Mouse (Mus musculus) G1E (cell line): ENCODE results near the gene Taok1. TPM values are rescaled to one million over a fixed set of nuclear protein-coding genes. Genes with fewer than 3 reads are reported as not detected.
"Not testable (repeated sequence)": the region's sequence is repeated elsewhere in the genome, so short reads cannot be mapped to it uniquely, and the experiment has no call there.

Experiments
- ATAC-seq: 2 replicates; pipeline ENCODE4 v1.8.0; 2016; ENCODE audit warnings: mild to moderate bottlenecking; ENCODE audit not compliant: insufficient number of reproducible peaks, poor library complexity, low FRiP score, severe bottlenecking; ENCODE audit errors: extremely low read depth
- DNase-seq: peaks from one replicate; pipeline ENCODE4 v3.0.0; 2012; ENCODE audit warnings: low spot score
- H3K27me3 ChIP-seq: 2 replicates; pipeline ENCODE4 v1.6.1; 2012; ENCODE audit warnings: mild to moderate bottlenecking, low read length, inconsistent platforms; ENCODE audit not compliant: insufficient read depth
- H3K36me3 ChIP-seq: replicated peaks from 2 replicates; pipeline ENCODE3; 2012; ENCODE audit warnings: mild to moderate bottlenecking, inconsistent platforms
- H3K4me1 ChIP-seq: 2 replicates; pipeline ENCODE4 v1.6.1; 2012; ENCODE audit warnings: low read depth, low read length, inconsistent platforms, mixed read lengths; ENCODE audit not compliant: insufficient read depth
- H3K4me3 ChIP-seq: 2 replicates; pipeline ENCODE4 v1.5.1; 2012; ENCODE audit warnings: low read depth, mild to moderate bottlenecking, inconsistent platforms, low read length, moderate library complexity, mixed read lengths
- H3K9me3 ChIP-seq: replicated peaks from 2 replicates; pipeline ENCODE4 v1.6.1; 2012; ENCODE audit warnings: inconsistent platforms
- CTCF ChIP-seq: IDR thresholded peaks from 2 replicates; pipeline ENCODE4 v1.5.1; 2012; ENCODE audit warnings: low read depth, low read length, inconsistent platforms, mixed read lengths
- GATA1 ChIP-seq: IDR thresholded peaks from 2 replicates; pipeline ENCODE4 v1.6.1; 2012; ENCODE audit warnings: borderline replicate concordance, low read length, inconsistent platforms, mixed read lengths
- GATA2 ChIP-seq: IDR thresholded peaks from 2 replicates; pipeline ENCODE4 v1.6.1; 2012; ENCODE audit warnings: low read depth, low read length, inconsistent platforms, borderline replicate concordance
- POLR2AphosphoS5 ChIP-seq: IDR thresholded peaks from 2 replicates; pipeline ENCODE4 v1.6.1; 2012; ENCODE audit warnings: low read depth, low read length, inconsistent platforms; ENCODE audit not compliant: insufficient replicate concordance
- TAL1 ChIP-seq: conservative IDR thresholded peaks from 2 replicates; pipeline ENCODE4 v1.6.1; 2012; ENCODE audit warnings: low read depth, low read length, inconsistent platforms, mixed read lengths
- polyA plus RNA-seq: library from polyadenylated mRNA; stranded (reverse); fragments of >175 nt; gene quantifications from 2 replicates; pipeline ENCODE4 v1.2.3, GENCODE M21; 2012
- total RNA-seq, 2 experiments: library from RNA; stranded (forward) in 1 of 2; stranded (reverse) in 1 of 2; fragments of 200-1000 nt in 1 of 2; fragments of >200 nt in 1 of 2; fragmentation: Nextera tagmentation in 1 of 2; gene quantifications; 2 replicates each; pipeline ENCODE4 v1.2.3; 2014 to 2017

Gene Taok1
- 48.6 and 50.1 TPM in 2 replicates for total RNA-seq (2014; fragmentation: Nextera tagmentation)
- total RNA-seq (2017) = 36.8 and 45.6 TPM in 2 replicates
- 2.3 and 2.5 TPM in 2 replicates for polyA plus RNA-seq

DNA sequence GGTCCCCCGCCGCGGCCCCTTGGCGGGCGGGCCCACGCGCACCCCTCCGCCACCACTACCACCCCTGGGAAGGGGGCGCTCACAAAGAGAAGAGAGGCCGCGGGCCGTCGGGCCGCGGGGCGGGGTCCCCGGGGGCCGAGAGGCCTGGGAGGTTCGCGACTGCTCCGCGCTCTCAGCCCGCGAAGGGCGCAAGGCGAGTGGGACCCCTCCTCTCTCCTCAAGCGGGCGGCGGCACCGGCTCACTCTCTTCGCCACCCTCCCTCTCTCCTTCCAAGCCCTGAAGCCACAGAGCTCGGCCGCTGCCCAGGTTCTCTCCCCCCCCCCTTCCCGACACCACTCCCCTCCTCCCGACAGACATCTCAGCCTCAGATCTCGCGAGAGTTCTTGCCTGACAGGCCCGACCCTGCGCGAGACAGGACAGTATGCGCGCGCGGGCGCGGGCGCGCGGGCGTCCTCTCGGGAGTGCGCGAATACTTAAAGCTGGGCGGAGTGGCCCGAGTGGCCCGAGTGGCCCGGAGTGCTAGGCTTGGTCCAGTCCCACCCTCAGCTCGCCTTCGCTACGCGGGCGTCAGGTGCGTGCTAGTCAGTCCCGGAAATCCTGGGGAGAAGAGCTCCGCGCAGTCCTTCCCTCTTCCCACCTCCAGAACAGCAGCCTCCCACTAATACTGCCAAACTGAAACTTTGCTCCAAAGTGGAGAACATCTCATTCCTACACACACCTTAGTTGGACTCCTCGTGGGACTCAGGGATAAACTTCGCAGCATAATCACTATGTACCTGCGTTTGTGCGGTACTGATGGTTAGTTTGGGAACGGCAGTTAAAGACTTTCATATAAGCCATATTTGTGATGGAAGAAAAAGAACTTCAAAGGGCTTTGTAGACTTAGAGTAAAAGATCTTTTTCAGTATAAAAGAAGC, at the start of gene Taok1:
Gene Taok1 (minus strand): TSS at position 278 of the 918 bp plus-strand sequence.
- H3K4me1 ChIP-seq = peaks cover 31% of the 10 kb centered on the region
- H3K36me3 ChIP-seq = peaks cover 21% of the 10 kb centered on the region
- H3K9me3 ChIP-seq = no peaks in the 10 kb centered on the region
- DNase-seq (peak; percentile 97), ATAC-seq (peak; percentile 70)
- no peak for TF ChIP-seq GATA2
- no peak for TF ChIP-seq CTCF
- TF ChIP-seq TAL1 = no peak
- TF ChIP-seq GATA1 = no peak
- TF ChIP-seq POLR2AphosphoS5 = no peak
- H3K4me3 ChIP-seq = peak within 1 kb of the TSS; percentile 87
- no peaks in the 10 kb centered on the region for H3K27me3 ChIP-seq

DNA sequence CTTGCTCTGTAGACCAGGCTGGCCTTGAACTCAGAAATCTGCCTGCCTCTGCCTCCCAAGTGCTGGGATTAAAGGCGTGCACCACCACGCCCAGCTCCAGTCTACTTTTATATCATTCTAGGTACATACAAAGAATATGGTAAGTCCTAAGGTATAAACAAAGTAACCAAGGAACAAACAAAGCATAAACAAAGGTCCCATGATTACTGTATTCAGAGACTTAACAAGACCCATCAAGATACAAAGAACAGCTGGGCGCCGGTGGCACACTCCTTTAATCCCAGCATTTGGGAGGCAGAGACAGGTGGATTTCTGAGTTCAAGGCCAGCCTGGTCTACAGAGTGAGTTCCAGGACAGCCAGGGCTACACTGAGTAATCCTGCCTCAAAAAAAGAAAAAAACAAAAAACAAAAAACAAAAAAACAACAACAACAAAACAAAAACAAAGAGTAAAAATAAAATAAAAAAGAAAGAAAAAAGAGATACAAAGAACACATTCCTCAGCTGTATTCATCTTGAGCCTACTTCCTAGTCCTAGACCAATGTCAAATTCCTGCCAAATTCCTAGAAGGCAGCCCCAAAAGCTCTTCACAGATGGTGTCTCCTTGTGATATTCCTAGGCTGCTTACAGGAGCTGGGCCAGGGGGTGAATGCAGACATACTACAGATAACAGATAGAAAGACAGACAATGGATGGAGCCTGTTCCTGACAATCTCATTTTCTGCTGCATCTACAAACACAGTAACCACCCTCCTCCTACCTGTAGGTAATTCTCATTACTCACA, 46.0 kb upstream of the Taok1 start:
- DNase-seq = not testable (repeated sequence)

GRCm38 (mm10) chr11:77652484-77652883, 44.9 kb upstream of the Taok1 start:
- no peak for DNase-seq
- Histone ChIP-seq H3K27me3 (peaks cover 22% of the 10 kb centered on the region), H3K4me1 (peaks cover 9% of the 10 kb centered on the region), H3K9me3 (0 out of 2 replicates have a peak, but pooled peaks cover 2% of the 10 kb centered on the region), H3K4me3 (no peak overlapping the region), H3K36me3 (no peaks in the 10 kb centered on the region)
- no peak for ATAC-seq
- TF ChIP-seq POLR2AphosphoS5 = no peak
- TF ChIP-seq TAL1 = no peak
- TF ChIP-seq CTCF = no peak
- TF ChIP-seq GATA1 = no peak
- no peak for TF ChIP-seq GATA2

More for the DNA sequence above, 46.0 kb upstream of the Taok1 start:
- not testable (repeated sequence) for H3K4me3 ChIP-seq, H3K4me1 ChIP-seq, ATAC-seq, H3K36me3 ChIP-seq, H3K9me3 ChIP-seq
- H3K27me3 ChIP-seq = peaks cover 33% of the 10 kb centered on the region

- H3K4me3 ChIP-seq = no peak overlapping the region
- DNase-seq (no peak), ATAC-seq (no peak)
- 0 out of 2 replicates have a peak, but pooled peaks cover 2% of the 10 kb centered on the region for H3K9me3 ChIP-seq
- H3K36me3 ChIP-seq = no peaks in the 10 kb centered on the region
- peaks cover 39% of the 10 kb centered on the region for H3K27me3 ChIP-seq
- H3K4me1 ChIP-seq = peaks cover 9% of the 10 kb centered on the region
- TF ChIP-seq GATA1 = no peak
- no peak for TF ChIP-seq POLR2AphosphoS5
- TF ChIP-seq GATA2 = no peak
- no peak for TF ChIP-seq TAL1
- TF ChIP-seq CTCF = no peak
Observed at GRCm38 (mm10) chr11:77648878-77649277, 41.3 kb upstream of the Taok1 start.

DNA sequence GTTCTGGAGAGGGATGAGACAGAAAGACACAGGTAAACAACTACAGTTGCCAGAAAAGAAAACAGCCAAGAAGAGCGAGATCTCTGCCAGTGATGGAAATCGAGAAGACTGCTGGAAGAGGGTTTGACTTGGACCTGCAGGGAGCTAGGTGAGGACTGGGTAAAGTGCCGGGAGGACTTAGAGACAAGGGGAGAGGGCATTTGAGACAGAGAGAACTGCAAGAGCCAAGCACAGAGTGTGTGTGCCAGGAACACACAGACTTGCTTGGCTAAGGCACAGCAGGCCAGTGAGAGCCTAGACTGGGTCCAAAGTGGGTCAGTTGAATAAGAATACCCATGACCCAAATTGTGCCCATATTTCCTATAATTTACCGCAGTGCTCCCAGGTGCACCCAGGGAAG, 37.9 kb upstream of the Taok1 start:
- TF ChIP-seq POLR2AphosphoS5 = no peak
- no peak for TF ChIP-seq GATA1
- TF ChIP-seq GATA2 = no peak
- no peak for TF ChIP-seq TAL1
- TF ChIP-seq CTCF = no peak
- no peak for DNase-seq
- H3K9me3 ChIP-seq = 0 out of 2 replicates have a peak, but pooled peaks cover 2% of the 10 kb centered on the region
- no peak for ATAC-seq
- H3K36me3 ChIP-seq = no peaks in the 10 kb centered on the region
- H3K4me3 ChIP-seq = no peak overlapping the region
- peaks cover 37% of the 10 kb centered on the region for H3K27me3 ChIP-seq
- peaks cover 9% of the 10 kb centered on the region; the same call in 1 of the 2 replicates for H3K4me1 ChIP-seq

- TF ChIP-seq TAL1 = no peak
- TF ChIP-seq GATA1 = no peak
- no peak for TF ChIP-seq GATA2
- TF ChIP-seq CTCF = no peak
- no peak for TF ChIP-seq POLR2AphosphoS5
- no peaks in the 10 kb centered on the region for H3K36me3 ChIP-seq
- no peak overlapping the region for H3K4me3 ChIP-seq
- H3K4me1 ChIP-seq = no peaks in the 10 kb centered on the region
- DNase-seq = no peak
- no peak for ATAC-seq
- no peaks in the 10 kb centered on the region for H3K9me3 ChIP-seq
- peaks cover 22% of the 10 kb centered on the region for H3K27me3 ChIP-seq
Observed at GRCm38 (mm10) chr11:77641390-77641789, 33.8 kb upstream of the Taok1 start.
